Comparison of ENCODE assay signal across 9 mouse cellular contexts in genomic region chr8:110940682-110941452, GRCm38 (mm10). TPM values are rescaled to one million over a fixed set of nuclear protein-coding genes. Genes with fewer than 3 reads are reported as not detected.
DNase-seq lines count a peak whose midpoint lies in the region; ATAC-seq lines count a peak whose summit lies in the region.
"Had no signal": no experiment of that assay in that cellular context is flagged by ENCODE, and none has a peak within 500 bp of the region (broad histone marks: within the 10 kb centered on the region; RNA-seq: fewer than 3 reads in every experiment).

No protein-coding gene starts in this region.

- H3K4me1 ChIP-seq in heart, embryonic 14.5 days (ENCODE audit: control insufficient read depth in 2 of 2, insufficient read depth in 2 of 2, low read length in 2 of 2) = peaks cover 32 to 62% of the 10 kb centered on the region in 2 experiments
- H3K4me1 ChIP-seq in neural tube, embryonic 14.5 days (ENCODE audit: control insufficient read depth, insufficient read depth, low read length) = peaks cover 11% of the 10 kb centered on the region; the same call in 1 of the 2 replicates
- H3K4me1 ChIP-seq in neural tube, embryonic 15.5 days = peaks cover 10% of the 10 kb centered on the region
- no peaks in the 10 kb centered on the region; the same call in 1 of the 2 replicates for H3K4me1 ChIP-seq in intestine, embryonic 14.5 days (replicated peaks; ENCODE audit: control insufficient read depth, insufficient read depth, low read length)
- no peaks in the 10 kb centered on the region for H3K4me1 ChIP-seq in midbrain, embryonic 11.5 days (ENCODE audit: control insufficient read depth, insufficient read depth, low read length)

- H3K4me3 ChIP-seq in heart, embryonic 14.5 days (ENCODE audit: control insufficient read depth in 1 of 2, insufficient read depth in 1 of 2, low read depth in 1 of 2, low read length in 2 of 2) = no peak overlapping the region
- no peak overlapping the region for H3K4me3 ChIP-seq in neural tube, embryonic 14.5 days (ENCODE audit: low read depth, low read length)
- no peak overlapping the region for H3K4me3 ChIP-seq in neural tube, embryonic 15.5 days (replicated peaks)
- H3K4me3 ChIP-seq in intestine, embryonic 14.5 days (ENCODE audit: low read depth, low read length) = no peak overlapping the region
- H3K4me3 ChIP-seq in midbrain, embryonic 11.5 days (ENCODE audit: low read depth, low read length) = no peak overlapping the region
- H3K4me3 ChIP-seq: embryonic facial prominence, embryonic 12.5 days had no signal

- H3K9me3 ChIP-seq in heart, embryonic 14.5 days (ENCODE audit: control insufficient read depth, low read length) = no peaks in the 10 kb centered on the region
- H3K9me3 ChIP-seq in neural tube, embryonic 14.5 days (ENCODE audit: control insufficient read depth, low read length) = no peaks in the 10 kb centered on the region
- H3K9me3 ChIP-seq in neural tube, embryonic 15.5 days (replicated peaks) = no peaks in the 10 kb centered on the region
- H3K9me3 ChIP-seq in intestine, embryonic 14.5 days (ENCODE audit: control insufficient read depth, low read length) = no peaks in the 10 kb centered on the region
- no peaks in the 10 kb centered on the region for H3K9me3 ChIP-seq in midbrain, embryonic 11.5 days (ENCODE audit: control insufficient read depth, low read length)
- H3K9me3 ChIP-seq: embryonic facial prominence, embryonic 12.5 days had no signal

- H3K27me3 ChIP-seq in heart, embryonic 14.5 days (ENCODE audit: control insufficient read depth, insufficient read depth, low read length) = no peaks in the 10 kb centered on the region
- no peaks in the 10 kb centered on the region for H3K27me3 ChIP-seq in neural tube, embryonic 14.5 days (ENCODE audit: control insufficient read depth, insufficient read depth, low read length)
- no peaks in the 10 kb centered on the region for H3K27me3 ChIP-seq in neural tube, embryonic 15.5 days (replicated peaks)
- H3K27me3 ChIP-seq in intestine, embryonic 14.5 days (replicated peaks; ENCODE audit: control insufficient read depth, insufficient read depth, low read length) = no peaks in the 10 kb centered on the region
- H3K27me3 ChIP-seq in midbrain, embryonic 11.5 days (ENCODE audit: control insufficient read depth, insufficient read depth, low read length) = no peaks in the 10 kb centered on the region
- H3K27me3 ChIP-seq: embryonic facial prominence, embryonic 12.5 days had no signal

- no peak for ATAC-seq in heart, embryonic 14.5 days (ENCODE audit: insufficient number of reproducible peaks, insufficient read depth, low FRiP score, low read depth)
- ATAC-seq in neural tube, embryonic 14.5 days (ENCODE audit: low read depth) = no peak
- ATAC-seq in neural tube, embryonic 15.5 days (ENCODE audit: low FRiP score) = no peak
- no peak for ATAC-seq in intestine, embryonic 14.5 days (replicated peaks; ENCODE audit: low FRiP score, low TSS enrichment, low read depth)
- ATAC-seq in erythroblast, adult 5-6 weeks (replicated peaks; ENCODE audit: low FRiP score, poor library complexity, severe bottlenecking) = no peak
- ATAC-seq in midbrain, embryonic 11.5 days (ENCODE audit: low FRiP score) = no peak

- peak overlapping the region; percentile 88 to 89 for H3K27ac ChIP-seq in heart, embryonic 14.5 days (replicated peaks in 1 of 2; ENCODE audit: control insufficient read depth in 1 of 2, insufficient read depth in 1 of 2, low read depth in 2 of 2, low read length in 2 of 2)
- 0 out of 2 replicates have a peak overlapping the region, but pooled peaks have one; percentile 22 for H3K27ac ChIP-seq in neural tube, embryonic 14.5 days (ENCODE audit: low read depth, low read length)
- no peak overlapping the region for H3K27ac ChIP-seq in neural tube, embryonic 15.5 days (replicated peaks)
- H3K27ac ChIP-seq in intestine, embryonic 14.5 days (ENCODE audit: low read depth) = peak overlapping the region; percentile 51
- H3K27ac ChIP-seq in midbrain, embryonic 11.5 days (ENCODE audit: low read depth, low read length) = no peak overlapping the region
- H3K27ac ChIP-seq: embryonic facial prominence, embryonic 12.5 days had no signal

- peak overlapping the region; percentile 47 for H3K4me2 ChIP-seq in heart, embryonic 14.5 days (ENCODE audit: low read length)
- H3K4me2 ChIP-seq in neural tube, embryonic 14.5 days (ENCODE audit: low read depth, low read length) = no peak overlapping the region
- no peak overlapping the region for H3K4me2 ChIP-seq in neural tube, embryonic 15.5 days
- no peak overlapping the region for H3K4me2 ChIP-seq in intestine, embryonic 14.5 days (ENCODE audit: low read length)
- no peak overlapping the region for H3K4me2 ChIP-seq in midbrain, embryonic 11.5 days
- H3K4me2 ChIP-seq: embryonic facial prominence, embryonic 12.5 days had no signal

- peak overlapping the region; percentile 18; the same call in 1 of the 2 replicates for H3K9ac ChIP-seq in heart, embryonic 14.5 days (ENCODE audit: low read length)
- no peak overlapping the region for H3K9ac ChIP-seq in neural tube, embryonic 14.5 days (replicated peaks; ENCODE audit: low read depth, low read length)
- no peak overlapping the region for H3K9ac ChIP-seq in neural tube, embryonic 15.5 days (replicated peaks)
- H3K9ac ChIP-seq in intestine, embryonic 14.5 days (ENCODE audit: low read length) = no peak overlapping the region
- H3K9ac ChIP-seq in midbrain, embryonic 11.5 days (ENCODE audit: low read length) = no peak overlapping the region
- H3K9ac ChIP-seq: embryonic facial prominence, embryonic 12.5 days had no signal

- WGBS in heart, embryonic 14.5 days = 54% methylated on average over 15 of the region's 15 CpGs
- WGBS in neural tube, embryonic 14.5 days = 92% methylated on average over 15 of the region's 15 CpGs
- 90% methylated on average over 15 of the region's 15 CpGs for WGBS in neural tube, embryonic 15.5 days
- WGBS in intestine, embryonic 14.5 days = 78% methylated on average over 15 of the region's 15 CpGs
- WGBS in midbrain, embryonic 11.5 days = 92% methylated on average over 15 of the region's 15 CpGs

- no peak for DNase-seq in heart, adult 11 months
- no peak for DNase-seq in intestine, embryonic 14.5 days (ENCODE audit: low spot score)
- DNase-seq in frontal cortex, postnatal 36 days (ENCODE audit: low spot score in 2 of 2) = no peak
- DNase-seq in midbrain, embryonic 11.5 days (ENCODE audit: low spot score, missing footprints) = no peak

- no peaks in the 10 kb centered on the region for H3K36me3 ChIP-seq in heart, embryonic 14.5 days (ENCODE audit: control insufficient read depth, insufficient read depth, low read length)
- H3K36me3 ChIP-seq in neural tube, embryonic 14.5 days (ENCODE audit: control insufficient read depth, insufficient read depth, low read length) = no peaks in the 10 kb centered on the region
- no peaks in the 10 kb centered on the region for H3K36me3 ChIP-seq in neural tube, embryonic 15.5 days
- H3K36me3 ChIP-seq in intestine, embryonic 14.5 days (ENCODE audit: control insufficient read depth, insufficient read depth, low read length) = no peaks in the 10 kb centered on the region
- no peaks in the 10 kb centered on the region for H3K36me3 ChIP-seq in midbrain, embryonic 11.5 days (ENCODE audit: control insufficient read depth, insufficient read depth, low read length)

RNA-seq across cellular contexts. Expression of gene St3gal2, which starts 21.1 kb away (rescaled TPM):
- 9.6 and 10.4 TPM in 2 replicates for polyA plus RNA-seq in heart, embryonic 14.5 days (2014; fragmentation: Nextera tagmentation; extraction: Ambion mirVana)
- 12.7 and 15.0 TPM in 2 replicates for polyA plus RNA-seq in neural tube, embryonic 14.5 days (2014; fragmentation: Nextera tagmentation; extraction: Ambion mirVana)
- 23.1 and 24.4 TPM in 2 replicates for polyA plus RNA-seq in neural tube, embryonic 15.5 days (2015; fragmentation: Nextera tagmentation; extraction: Ambion mirVana)
- 11.6 and 13.4 TPM in 2 replicates for polyA plus RNA-seq in intestine, embryonic 14.5 days (2014; fragmentation: Nextera tagmentation; extraction: Ambion mirVana)
- 60.1 and 66.5 TPM in 2 replicates for total RNA-seq in erythroblast, adult 5-6 weeks (2015; ENCODE audit: low replicate concordance)
- 66.0 and 95.1 TPM in 2 replicates for total RNA-seq in erythroblast, adult 5-6 weeks (2017; ENCODE audit: low replicate concordance)
- 11.2 and 11.3 TPM in 2 replicates for polyA plus RNA-seq in midbrain, embryonic 11.5 days (2014; fragmentation: Nextera tagmentation; extraction: Ambion mirVana)

RNA-seq across cellular contexts. Expression of gene Fuk, which starts 38.6 kb away (rescaled TPM):
- polyA plus RNA-seq in heart, embryonic 14.5 days (2014; fragmentation: Nextera tagmentation; extraction: Ambion mirVana) = 4.9 and 6.0 TPM in 2 replicates
- polyA plus RNA-seq in neural tube, embryonic 14.5 days (2014; fragmentation: Nextera tagmentation; extraction: Ambion mirVana) = 3.9 and 5.4 TPM in 2 replicates
- polyA plus RNA-seq in neural tube, embryonic 15.5 days (2015; fragmentation: Nextera tagmentation; extraction: Ambion mirVana) = 7.3 and 7.5 TPM in 2 replicates
- 8.2 and 9.6 TPM in 2 replicates for polyA plus RNA-seq in intestine, embryonic 14.5 days (2014; fragmentation: Nextera tagmentation; extraction: Ambion mirVana)
- 0.58 and 3.3 TPM in 2 replicates for total RNA-seq in erythroblast, adult 5-6 weeks (2015; ENCODE audit: low replicate concordance)
- total RNA-seq in erythroblast, adult 5-6 weeks (2017; ENCODE audit: low replicate concordance) = 0.68 and 0.98 TPM in 2 replicates
- 4.0 and 4.3 TPM in 2 replicates for polyA plus RNA-seq in midbrain, embryonic 11.5 days (2014; fragmentation: Nextera tagmentation; extraction: Ambion mirVana)

RNA-seq across cellular contexts. Expression of gene Ddx19a, which starts 56.7 kb away (rescaled TPM):
- polyA plus RNA-seq in heart, embryonic 14.5 days (2014; fragmentation: Nextera tagmentation; extraction: Ambion mirVana) = 13.8 and 14.9 TPM in 2 replicates
- 14.0 and 14.8 TPM in 2 replicates for polyA plus RNA-seq in neural tube, embryonic 14.5 days (2014; fragmentation: Nextera tagmentation; extraction: Ambion mirVana)
- 9.8 and 11.6 TPM in 2 replicates for polyA plus RNA-seq in neural tube, embryonic 15.5 days (2015; fragmentation: Nextera tagmentation; extraction: Ambion mirVana)
- 19.8 and 20.4 TPM in 2 replicates for polyA plus RNA-seq in intestine, embryonic 14.5 days (2014; fragmentation: Nextera tagmentation; extraction: Ambion mirVana)
- total RNA-seq in erythroblast, adult 5-6 weeks (2015; ENCODE audit: low replicate concordance) = 13.1 and 31.6 TPM in 2 replicates
- total RNA-seq in erythroblast, adult 5-6 weeks (2017; ENCODE audit: low replicate concordance) = 9.5 and 13.1 TPM in 2 replicates
- polyA plus RNA-seq in midbrain, embryonic 11.5 days (2014; fragmentation: Nextera tagmentation; extraction: Ambion mirVana) = 32.8 and 33.4 TPM in 2 replicates

Comparison
In these comparisons a context has a peak if more than half of its experiments do, and no peak if none do; other contexts are left out.
1. H3K27ac ChIP-seq: peak in heart, embryonic 14.5 days (2 of 2), neural tube, embryonic 14.5 days (single experiment) and intestine, embryonic 14.5 days (single experiment); none in neural tube, embryonic 15.5 days (single experiment) and midbrain, embryonic 11.5 days (single experiment).